Mouse (Mus musculus): ENCODE data around the gene E2f2. TPM values are rescaled to one million over a fixed set of nuclear protein-coding genes. Genes with fewer than 3 reads are reported as not detected.

The E2f2 gene
- total RNA-seq, 2 experiments from 2014 or later, result 0.97 to 1.9 TPM

DNA sequence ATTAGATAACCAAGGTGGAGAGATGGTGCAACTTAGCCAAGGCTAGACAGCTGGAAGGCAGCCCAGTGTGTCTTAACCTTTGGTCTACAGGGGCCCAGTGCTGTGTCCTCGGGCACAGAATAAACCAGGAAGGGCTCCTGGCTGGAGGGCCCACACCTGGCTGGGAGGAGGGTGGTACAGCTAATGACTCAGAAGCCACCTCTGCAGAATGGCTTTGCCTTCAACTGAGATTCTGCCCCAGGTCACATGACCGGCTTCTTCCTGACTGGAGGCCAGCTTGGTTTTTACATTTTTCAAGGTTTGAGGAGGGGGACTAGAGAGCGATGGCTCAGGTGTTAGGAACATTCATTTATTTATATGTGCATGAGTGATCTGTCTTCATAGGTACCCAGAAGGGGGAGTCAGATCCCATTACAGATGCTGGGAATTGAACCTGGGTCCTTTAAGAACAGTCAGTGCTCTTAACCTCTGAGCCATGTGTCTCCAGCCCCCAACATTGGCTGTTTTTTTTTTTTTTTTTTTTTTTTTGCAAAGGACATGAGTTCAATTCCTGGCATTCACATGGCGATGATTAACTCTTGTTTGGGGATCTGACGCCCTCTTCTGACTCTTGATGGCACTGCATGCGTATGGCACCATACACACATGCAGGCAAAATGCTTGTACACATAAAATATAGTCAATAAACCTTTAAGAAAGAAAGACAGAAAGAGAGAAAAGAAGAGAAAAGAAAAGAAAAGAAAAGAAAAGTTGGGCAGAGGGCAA is 17.0 kb downstream of the E2f2 start:
- intact Hi-C loops (cut with DNase I), result no loop called here
- DNase-seq (ENCODE audit: extremely low spot score in 1 of 2, low spot score in 2 of 2), result no peak

GRCm38 (mm10) chr4:136189912-136190311 is 17.7 kb downstream of the E2f2 start:
- intact Hi-C loops (cut with DNase I), result no loop called here
- DNase-seq (ENCODE audit: extremely low spot score in 1 of 2, low spot score in 2 of 2), result no peak

GRCm38 (mm10) chr4:136193571-136193970 is 21.4 kb downstream of the E2f2 start:
- intact Hi-C loops (cut with DNase I), result no loop called here

DNA sequence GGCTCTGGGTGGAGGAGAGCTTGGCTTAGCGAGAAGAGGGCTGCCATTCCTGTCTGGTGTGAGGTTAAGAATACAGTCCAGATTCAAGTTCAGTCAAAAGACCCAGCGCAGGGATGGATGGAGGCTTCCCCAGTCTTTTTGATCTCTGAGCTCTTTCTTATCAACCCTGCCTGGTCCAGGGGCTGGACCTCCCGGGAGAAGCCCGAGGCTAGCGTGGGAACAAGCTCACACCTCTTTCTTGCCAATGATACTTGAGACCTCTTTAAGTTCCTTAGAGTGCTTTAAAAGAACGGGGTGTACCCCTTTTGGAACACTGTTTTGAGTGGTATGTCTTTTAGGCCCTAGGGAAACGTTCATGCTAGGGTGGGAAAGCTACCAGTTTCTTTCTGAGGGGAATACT is 22.8 kb downstream of the E2f2 start:
- intact Hi-C loops (cut with DNase I), result no loop called here
- DNase-seq (ENCODE audit: extremely low spot score in 1 of 2, low spot score in 2 of 2), result no peak

More at GRCm38 (mm10) chr4:136193571-136193970, 21.4 kb downstream of the E2f2 start:
- DNase-seq (ENCODE audit: extremely low spot score in 1 of 2, low spot score in 2 of 2), result no peak

- intact Hi-C loops (cut with DNase I), result no loop called here
- no peak for DNase-seq (ENCODE audit: extremely low spot score in 1 of 2, low spot score in 2 of 2)
Measured at GRCm38 (mm10) chr4:136195629-136196028, 23.4 kb downstream of the E2f2 start.

DNA sequence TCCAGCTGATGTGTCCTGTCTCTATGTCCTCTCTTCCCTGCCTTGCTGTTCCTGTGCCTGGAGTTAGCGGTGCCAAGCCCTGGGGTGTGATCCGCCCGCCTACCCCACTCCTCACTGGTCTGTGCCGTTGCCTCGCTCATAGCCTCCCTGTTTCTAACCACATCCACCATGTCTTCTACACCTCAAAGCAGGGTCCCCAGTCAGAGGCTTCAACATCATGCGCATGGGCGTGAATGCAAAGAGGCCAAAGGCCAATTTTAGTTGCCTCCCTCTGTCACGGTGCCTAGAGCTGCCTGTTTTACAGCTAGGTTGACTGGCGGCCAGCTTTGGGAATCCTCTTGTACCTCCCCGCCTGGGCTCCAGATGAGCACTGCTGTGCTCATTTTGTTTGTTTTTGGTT is 24.0 kb downstream of the E2f2 start:
- DNase-seq (ENCODE audit: extremely low spot score in 1 of 2, low spot score in 2 of 2), result no peak
- intact Hi-C loops (cut with DNase I), result no loop called here

DNA sequence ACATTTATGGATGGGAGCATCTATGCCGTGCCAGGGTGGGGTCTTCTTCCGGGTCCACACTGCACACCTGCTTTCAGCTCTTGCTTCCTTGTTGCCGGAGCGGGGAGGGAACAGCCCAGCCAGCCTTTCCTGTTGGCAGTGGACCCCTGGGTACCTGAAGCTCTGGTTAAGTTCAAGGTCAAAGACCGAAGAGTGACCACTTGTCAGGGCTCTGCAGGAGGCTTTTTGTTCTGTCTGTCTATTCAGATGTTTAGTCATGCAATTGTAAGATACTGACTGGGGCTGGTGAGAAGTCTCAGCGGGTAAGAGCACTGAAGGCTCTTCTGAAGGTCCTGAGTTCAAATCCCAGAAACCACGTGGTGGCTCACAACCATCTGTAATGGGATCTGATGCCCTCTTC is 26.7 kb downstream of the E2f2 start:
- intact Hi-C loops (cut with DNase I), result no loop called here
- no peak for DNase-seq (ENCODE audit: extremely low spot score in 1 of 2, low spot score in 2 of 2)

DNA sequence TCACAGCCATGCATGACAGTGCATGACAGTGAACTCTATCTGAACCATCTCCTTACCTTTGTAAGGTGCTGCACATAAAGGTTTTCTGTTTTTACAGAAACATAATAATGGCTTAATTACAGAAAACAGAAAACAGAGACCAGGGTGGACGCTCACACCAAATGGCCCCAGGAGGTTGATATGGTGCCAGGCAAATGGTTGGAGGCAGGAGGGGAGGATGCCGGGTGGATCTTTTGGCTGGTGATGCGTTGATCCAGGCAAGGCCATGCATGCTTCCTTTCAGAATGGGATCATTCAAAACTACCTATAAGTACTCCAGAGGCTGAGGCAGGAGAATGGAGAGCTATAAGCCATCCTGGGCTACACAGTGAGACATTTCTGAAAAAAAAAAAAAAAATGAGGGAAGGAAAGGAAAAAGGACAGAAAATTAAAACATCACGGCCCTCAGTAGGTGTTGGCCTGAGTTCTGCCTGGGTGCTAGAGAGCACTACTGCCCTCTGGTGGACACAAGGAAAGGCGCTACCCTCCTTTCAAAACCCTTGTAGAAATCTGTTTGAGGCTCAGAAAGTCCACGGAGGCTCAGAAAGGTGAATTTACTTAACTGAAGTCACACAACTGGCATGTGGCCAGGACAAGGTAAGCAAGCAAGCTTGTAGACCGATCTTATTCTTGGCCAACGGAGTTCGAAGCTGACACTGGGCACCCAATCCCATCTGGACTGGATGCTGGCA is 27.5 kb downstream of the E2f2 start:
- DNase-seq (ENCODE audit: extremely low spot score in 1 of 2, low spot score in 2 of 2), result peak in 1 of 2 experiments; percentile 47
- intact Hi-C loops (cut with DNase I), result loop anchor here (2.0 kb wide), 1 partner anchor 37 kb away; no protein-coding TSS in a partner anchor

DNA sequence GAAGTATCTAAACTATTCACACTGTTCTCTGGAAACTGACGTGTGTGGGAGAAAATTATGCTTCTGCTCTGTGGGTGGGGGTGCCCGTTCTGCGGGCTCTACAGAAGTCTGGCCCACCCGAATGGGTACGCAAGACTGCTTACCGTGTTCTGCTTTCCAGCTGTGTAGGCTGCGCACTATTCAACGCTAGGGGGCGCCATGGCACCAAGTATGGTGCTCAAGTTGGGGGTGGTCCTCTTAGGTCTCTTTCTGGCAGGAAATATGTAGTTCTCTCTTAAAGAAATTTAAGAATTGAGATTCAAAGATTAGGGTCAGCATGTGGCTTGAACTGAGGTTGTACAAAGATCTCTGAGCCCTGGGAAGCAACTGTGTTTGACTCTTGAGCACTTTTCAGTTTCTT is 30.3 kb downstream of the E2f2 start:
- intact Hi-C loops (cut with DNase I), result no loop called here
- DNase-seq (ENCODE audit: extremely low spot score in 1 of 2, low spot score in 2 of 2), result peak; percentile 45 to 81

- no peak for DNase-seq (ENCODE audit: extremely low spot score in 1 of 2, low spot score in 2 of 2)
- intact Hi-C loops (cut with DNase I), result no loop called here
Measured at GRCm38 (mm10) chr4:136204775-136205174, 32.6 kb downstream of the E2f2 start.

- intact Hi-C loops (cut with DNase I), result no loop called here
- DNase-seq (ENCODE audit: extremely low spot score in 1 of 2, low spot score in 2 of 2), result peak; percentile 83 to 98
Measured at GRCm38 (mm10) chr4:136206033-136206893, 34.1 kb downstream of the E2f2 start, which contains the start of gene Asap3. TSS of gene Asap3 (plus strand) at chr4:136206365.

GRCm38 (mm10) chr4:136206943-136207342 is 34.7 kb downstream of the E2f2 start:
- intact Hi-C loops (cut with DNase I), result no loop called here
- DNase-seq (ENCODE audit: extremely low spot score in 1 of 2, low spot score in 2 of 2), result no peak

DNA sequence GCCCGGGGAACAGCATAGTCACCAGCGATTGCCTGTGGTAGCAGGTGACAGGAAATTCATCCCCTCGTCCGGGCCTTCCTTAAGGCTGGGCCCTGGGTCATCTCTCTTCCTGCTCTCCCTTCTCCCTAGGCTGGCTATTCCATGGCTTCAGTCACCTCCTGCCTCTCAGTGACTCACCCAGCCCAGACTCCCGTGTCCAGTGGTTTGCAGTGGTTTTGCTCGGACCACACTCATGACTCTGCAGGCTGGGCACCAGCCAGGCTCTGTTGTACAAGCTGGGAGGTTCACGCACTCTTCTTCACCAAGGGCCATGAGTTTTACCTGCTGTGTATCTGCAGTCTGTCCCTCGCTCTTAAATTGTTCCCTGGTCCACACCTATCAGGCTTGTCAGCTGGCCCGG is 38.7 kb downstream of the E2f2 start:
- DNase-seq (ENCODE audit: extremely low spot score in 1 of 2, low spot score in 2 of 2), result no peak
- intact Hi-C loops (cut with DNase I), result no loop called here

- no peak for DNase-seq (ENCODE audit: extremely low spot score in 1 of 2, low spot score in 2 of 2)
- intact Hi-C loops (cut with DNase I), result no loop called here
Measured at GRCm38 (mm10) chr4:136213629-136214028, 41.4 kb downstream of the E2f2 start.

GRCm38 (mm10) chr4:136214828-136215227 is 42.6 kb downstream of the E2f2 start:
- intact Hi-C loops (cut with DNase I), result no loop called here
- no peak for DNase-seq (ENCODE audit: extremely low spot score in 1 of 2, low spot score in 2 of 2)

GRCm38 (mm10) chr4:136215576-136215975 is 43.4 kb downstream of the E2f2 start:
- no peak for DNase-seq (ENCODE audit: extremely low spot score in 1 of 2, low spot score in 2 of 2)
- intact Hi-C loops (cut with DNase I), result no loop called here

DNA sequence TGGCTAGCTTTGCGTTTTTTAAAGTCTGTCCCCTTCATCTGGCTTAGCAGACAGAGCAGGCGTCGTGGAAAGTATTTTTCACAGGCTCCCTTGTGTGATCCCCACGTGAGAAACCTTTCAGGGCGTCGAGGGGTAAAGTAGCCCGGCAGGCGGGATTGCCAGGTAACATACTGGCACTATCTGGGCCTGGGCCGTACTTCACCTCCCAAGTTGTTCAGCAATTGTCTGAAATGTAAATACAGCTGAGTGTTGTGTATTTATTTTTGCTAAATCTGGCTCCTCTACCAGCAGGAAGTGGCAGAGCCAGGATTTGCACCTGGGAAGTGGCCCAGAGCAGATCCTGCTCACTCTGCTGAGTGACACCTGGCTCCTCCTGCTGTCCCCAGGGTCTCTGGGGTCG is 44.9 kb downstream of the E2f2 start:
- intact Hi-C loops (cut with DNase I), result no loop called here
- no peak for DNase-seq (ENCODE audit: extremely low spot score in 1 of 2, low spot score in 2 of 2)

DNA sequence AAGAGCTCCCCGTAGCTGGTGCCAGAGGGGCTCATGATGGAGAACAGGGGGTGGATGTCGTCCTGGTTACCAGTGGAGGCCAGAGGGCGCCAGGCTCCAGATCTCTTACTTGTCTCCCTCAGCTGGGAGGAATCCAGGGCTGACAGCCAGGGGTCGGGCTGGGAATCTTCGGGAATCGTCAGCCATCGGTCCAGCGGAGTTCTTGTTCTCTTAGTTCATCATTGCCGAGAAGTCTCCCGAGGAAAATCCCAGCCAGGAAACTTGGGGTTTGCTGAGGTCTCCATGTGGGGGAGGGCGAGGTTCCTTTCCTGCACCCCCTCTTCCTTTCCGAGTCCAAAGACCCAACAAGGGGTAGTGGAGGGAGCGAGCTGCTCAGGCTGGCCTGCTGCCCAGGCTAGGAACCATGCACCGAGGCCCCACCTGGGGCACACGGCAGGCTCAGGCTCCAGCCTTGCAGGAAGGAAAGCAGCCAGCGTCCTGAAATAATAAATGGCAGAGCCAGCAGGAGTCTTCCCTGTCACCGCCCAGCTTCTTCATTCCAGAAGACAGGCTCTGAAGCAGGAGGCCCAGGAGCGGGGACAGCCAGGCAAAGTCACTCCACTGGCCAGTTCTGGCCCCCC is 46.5 kb downstream of the E2f2 start:
- intact Hi-C loops (cut with DNase I), result no loop called here
- peak; percentile 18 to 81 for DNase-seq (ENCODE audit: extremely low spot score in 1 of 2, low spot score in 2 of 2)
